Mouse (Mus musculus): Measurements from ENCODE around the gene Cd4. TPM values are rescaled to one million over a fixed set of nuclear protein-coding genes. Genes with fewer than 3 reads are reported as not detected.
A peak's percentile ranks its signal among the peaks of the same experiment; 100 is the strongest.

Gene Cd4
- 0.06 TPM in 1 of 2 replicates, not detected in the other for polyA plus RNA-seq (2014; fragmentation: Nextera tagmentation; extraction: Ambion mirVana)

GRCm38 (mm10) chr6:124887986-124888385, at the start of gene Cd4:
TSS of gene Cd4 (minus strand) at chr6:124888221.
- no peaks in the 10 kb centered on the region for H3K9me3 ChIP-seq (ENCODE audit: control insufficient read depth, low read length)
- DNase-seq (ENCODE audit: low spot score) (no peak), ATAC-seq (ENCODE audit: insufficient number of reproducible peaks, low FRiP score, low TSS enrichment, low read depth) (no peak)
- 87% methylated on average over 9 of the region's 9 CpGs for WGBS
- no peaks in the 10 kb centered on the region for H3K27me3 ChIP-seq (ENCODE audit: control insufficient read depth, insufficient read depth, low read length)
- no peaks in the 10 kb centered on the region for H3K4me1 ChIP-seq (ENCODE audit: control insufficient read depth, insufficient read depth, low read length)
- H3K9ac ChIP-seq (ENCODE audit: low read length): no peak within 1 kb of the TSS
- no peak within 1 kb of the TSS for H3K27ac ChIP-seq (replicated peaks; ENCODE audit: low read depth, low read length)
- no peaks in the 10 kb centered on the region for H3K36me3 ChIP-seq (ENCODE audit: control insufficient read depth, insufficient read depth, low read length)
- no peak within 1 kb of the TSS for H3K4me2 ChIP-seq (ENCODE audit: low read depth, severe bottlenecking)
- no peak within 1 kb of the TSS for H3K4me3 ChIP-seq (ENCODE audit: low read depth, low read length)

- Histone ChIP-seq H3K4me2 (ENCODE audit: low read depth, severe bottlenecking) (no peak overlapping the region), H3K27ac (replicated peaks; ENCODE audit: low read depth, low read length) (no peak overlapping the region), H3K4me3 (ENCODE audit: low read depth, low read length) (no peak overlapping the region), H3K27me3 (ENCODE audit: control insufficient read depth, insufficient read depth, low read length) (no peaks in the 10 kb centered on the region), H3K9ac (ENCODE audit: low read length) (no peak overlapping the region), H3K4me1 (ENCODE audit: control insufficient read depth, insufficient read depth, low read length) (peaks cover 2% of the 10 kb centered on the region), H3K9me3 (ENCODE audit: control insufficient read depth, low read length) (no peaks in the 10 kb centered on the region), H3K36me3 (ENCODE audit: control insufficient read depth, insufficient read depth, low read length) (peaks cover 19% of the 10 kb centered on the region)
- DNase-seq (ENCODE audit: low spot score) (no peak), ATAC-seq (ENCODE audit: insufficient number of reproducible peaks, low FRiP score, low TSS enrichment, low read depth) (no peak)
- WGBS: 88% methylated on average over 2 of the region's 2 CpGs
Observed at GRCm38 (mm10) chr6:124937493-124937892, 49.5 kb upstream of the Cd4 start.

- ATAC-seq (ENCODE audit: insufficient number of reproducible peaks, low FRiP score, low TSS enrichment, low read depth) (no peak), DNase-seq (ENCODE audit: low spot score) (no peak)
- H3K4me3 ChIP-seq (ENCODE audit: low read depth, low read length): no peak overlapping the region
- H3K9ac ChIP-seq (ENCODE audit: low read length): no peak overlapping the region
- H3K36me3 ChIP-seq (ENCODE audit: control insufficient read depth, insufficient read depth, low read length): peaks cover 19% of the 10 kb centered on the region
- no peak overlapping the region for H3K4me2 ChIP-seq (ENCODE audit: low read depth, severe bottlenecking)
- peaks cover 6% of the 10 kb centered on the region for H3K4me1 ChIP-seq (ENCODE audit: control insufficient read depth, insufficient read depth, low read length)
- H3K27me3 ChIP-seq (ENCODE audit: control insufficient read depth, insufficient read depth, low read length): no peaks in the 10 kb centered on the region
- no peak overlapping the region for H3K27ac ChIP-seq (replicated peaks; ENCODE audit: low read depth, low read length)
- H3K9me3 ChIP-seq (ENCODE audit: control insufficient read depth, low read length): no peaks in the 10 kb centered on the region
- WGBS: 87% methylated on average over 1 of the region's 1 CpGs
Observed at GRCm38 (mm10) chr6:124936681-124937080, 48.7 kb upstream of the Cd4 start.

GRCm38 (mm10) chr6:124934670-124935069, 46.6 kb upstream of the Cd4 start:
- ATAC-seq (ENCODE audit: insufficient number of reproducible peaks, low FRiP score, low TSS enrichment, low read depth) (no peak), DNase-seq (ENCODE audit: low spot score) (no peak)
- Histone ChIP-seq H3K4me2 (ENCODE audit: low read depth, severe bottlenecking) (no peak overlapping the region), H3K4me1 (ENCODE audit: control insufficient read depth, insufficient read depth, low read length) (peaks cover 10% of the 10 kb centered on the region), H3K9me3 (ENCODE audit: control insufficient read depth, low read length) (no peaks in the 10 kb centered on the region), H3K27me3 (ENCODE audit: control insufficient read depth, insufficient read depth, low read length) (no peaks in the 10 kb centered on the region), H3K9ac (ENCODE audit: low read length) (no peak overlapping the region), H3K36me3 (ENCODE audit: control insufficient read depth, insufficient read depth, low read length) (peaks cover 19% of the 10 kb centered on the region), H3K27ac (replicated peaks; ENCODE audit: low read depth, low read length) (no peak overlapping the region), H3K4me3 (ENCODE audit: low read depth, low read length) (no peak overlapping the region)
- 96% methylated on average over 7 of the region's 7 CpGs for WGBS

DNA sequence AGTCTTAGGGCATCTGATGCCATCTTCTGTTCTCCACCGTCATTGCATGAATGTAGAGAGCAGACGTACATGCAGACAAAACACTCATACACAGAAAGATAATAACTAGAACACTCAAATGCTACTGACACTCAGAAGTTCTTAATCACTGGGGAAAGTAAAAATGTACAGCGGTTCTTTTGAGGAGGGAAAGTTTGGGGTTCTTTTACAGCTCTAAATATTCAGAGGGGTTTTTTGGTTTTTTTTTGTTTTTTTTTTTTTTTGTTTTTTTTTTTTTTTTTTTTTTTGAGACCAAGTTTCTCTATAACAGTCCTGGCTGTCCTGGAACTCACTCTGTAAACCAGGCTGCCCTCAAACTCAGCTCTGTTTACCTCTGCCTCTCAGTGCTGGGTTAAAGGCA, 45.1 kb upstream of the Cd4 start:
- peaks cover 10% of the 10 kb centered on the region for H3K4me1 ChIP-seq (ENCODE audit: control insufficient read depth, insufficient read depth, low read length)
- no peaks in the 10 kb centered on the region for H3K9me3 ChIP-seq (ENCODE audit: control insufficient read depth, low read length)
- peaks cover 19% of the 10 kb centered on the region for H3K36me3 ChIP-seq (ENCODE audit: control insufficient read depth, insufficient read depth, low read length)
- H3K27ac ChIP-seq (replicated peaks; ENCODE audit: low read depth, low read length): no peak overlapping the region
- no peak overlapping the region for H3K4me3 ChIP-seq (ENCODE audit: low read depth, low read length)
- ATAC-seq (ENCODE audit: insufficient number of reproducible peaks, low FRiP score, low TSS enrichment, low read depth) (no peak), DNase-seq (ENCODE audit: low spot score) (no peak)
- no peaks in the 10 kb centered on the region for H3K27me3 ChIP-seq (ENCODE audit: control insufficient read depth, insufficient read depth, low read length)
- no peak overlapping the region for H3K9ac ChIP-seq (ENCODE audit: low read length)
- WGBS: 88% methylated on average over 3 of the region's 3 CpGs
- H3K4me2 ChIP-seq (ENCODE audit: low read depth, severe bottlenecking): no peak overlapping the region

DNA sequence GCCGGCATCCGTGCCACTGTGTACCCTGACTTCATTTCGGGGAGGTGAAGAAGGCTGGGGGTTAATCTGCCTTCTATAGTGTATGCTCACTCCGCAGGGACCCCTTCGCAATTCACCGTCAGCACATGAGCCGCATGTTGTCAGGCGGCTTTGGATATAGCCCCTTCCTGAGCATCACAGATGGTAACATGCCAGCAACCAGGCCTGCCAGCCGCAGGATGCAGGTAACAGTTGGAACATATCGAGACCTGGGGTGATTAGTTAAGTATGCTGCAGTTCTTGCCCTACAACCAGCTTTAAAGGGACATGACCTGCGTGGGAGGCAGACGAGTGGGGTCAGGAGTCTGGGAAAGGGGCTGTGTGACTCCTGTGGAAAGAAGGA, 44.3 kb upstream of the Cd4 start:
- no peak for DNase-seq (ENCODE audit: low spot score)
- H3K27me3 ChIP-seq (ENCODE audit: control insufficient read depth, insufficient read depth, low read length): no peaks in the 10 kb centered on the region
- peaks cover 19% of the 10 kb centered on the region for H3K36me3 ChIP-seq (ENCODE audit: control insufficient read depth, insufficient read depth, low read length)
- peaks cover 10% of the 10 kb centered on the region for H3K4me1 ChIP-seq (ENCODE audit: control insufficient read depth, insufficient read depth, low read length)
- H3K9ac ChIP-seq (ENCODE audit: low read length): peak overlapping the region; percentile 91
- WGBS: 55% methylated on average over 12 of the region's 12 CpGs
- H3K4me2 ChIP-seq (ENCODE audit: low read depth, severe bottlenecking): peak overlapping the region; percentile 71
- 0 out of 2 replicates have a peak overlapping the region, but pooled peaks have one; percentile 25 for H3K27ac ChIP-seq (replicated peaks; ENCODE audit: low read depth, low read length)
- H3K9me3 ChIP-seq (ENCODE audit: control insufficient read depth, low read length): no peaks in the 10 kb centered on the region
- H3K4me3 ChIP-seq (ENCODE audit: low read depth, low read length): peak overlapping the region; percentile 91
- ATAC-seq (ENCODE audit: insufficient number of reproducible peaks, low FRiP score, low TSS enrichment, low read depth): no peak

DNA sequence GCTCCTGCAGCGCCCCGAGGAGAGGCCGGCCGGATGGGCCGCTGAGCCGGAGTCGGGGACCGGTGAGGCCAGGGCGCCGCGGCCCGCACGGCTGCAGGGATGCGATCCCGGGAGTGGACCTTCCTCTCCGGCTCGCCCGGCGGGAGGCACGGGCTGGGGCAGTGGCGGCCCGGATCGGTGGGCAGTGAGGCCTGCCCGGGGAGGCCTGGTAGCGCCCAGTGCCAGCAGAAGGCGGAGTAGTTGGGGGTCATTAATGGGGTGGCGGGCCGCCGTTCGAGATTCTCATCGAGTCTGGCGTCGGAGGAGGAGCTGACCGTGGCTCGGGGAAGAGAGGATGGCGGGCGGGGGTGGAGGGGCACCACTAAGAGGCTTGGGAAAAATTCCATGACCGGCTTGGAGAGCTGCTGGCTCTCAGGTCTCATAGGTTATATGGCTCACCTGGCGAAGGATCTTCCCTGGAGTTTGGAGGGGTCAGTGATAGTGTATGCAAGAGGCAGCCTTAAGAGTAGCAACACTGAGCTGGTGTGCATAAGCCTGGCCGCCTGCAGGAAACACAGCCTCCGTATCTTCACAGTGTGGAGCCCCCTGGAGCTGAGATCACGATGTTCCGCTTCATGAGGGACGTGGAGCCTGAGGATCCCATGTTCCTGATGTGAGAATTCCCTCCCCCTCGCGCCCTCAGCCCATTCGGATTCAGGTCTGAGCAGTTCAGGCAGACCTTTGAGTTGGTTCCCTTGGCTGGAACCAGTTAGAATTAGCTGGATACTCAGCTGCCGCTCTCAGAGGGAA, 43.7 kb upstream of the Cd4 start:
- Histone ChIP-seq H3K27ac (replicated peaks; ENCODE audit: low read depth, low read length) (peak overlapping the region; percentile 82), H3K4me2 (ENCODE audit: low read depth, severe bottlenecking) (peak overlapping the region; percentile 71), H3K36me3 (ENCODE audit: control insufficient read depth, insufficient read depth, low read length) (peaks cover 19% of the 10 kb centered on the region), H3K9ac (ENCODE audit: low read length) (peak overlapping the region; percentile 91), H3K4me1 (ENCODE audit: control insufficient read depth, insufficient read depth, low read length) (peaks cover 10% of the 10 kb centered on the region), H3K4me3 (ENCODE audit: low read depth, low read length) (peak overlapping the region; percentile 91), H3K9me3 (ENCODE audit: control insufficient read depth, low read length) (no peaks in the 10 kb centered on the region), H3K27me3 (ENCODE audit: control insufficient read depth, insufficient read depth, low read length) (no peaks in the 10 kb centered on the region)
- WGBS: 1% methylated on average over 47 of the region's 48 CpGs
- ATAC-seq (ENCODE audit: insufficient number of reproducible peaks, low FRiP score, low TSS enrichment, low read depth) (peak; percentile 58), DNase-seq (ENCODE audit: low spot score) (peak; percentile 58)

- DNase-seq (ENCODE audit: low spot score) (peak; percentile 100), ATAC-seq (ENCODE audit: insufficient number of reproducible peaks, low FRiP score, low TSS enrichment, low read depth) (peak; percentile 94)
- Histone ChIP-seq H3K4me3 (ENCODE audit: low read depth, low read length) (peak within 1 kb of the TSS; percentile 91), H3K27me3 (ENCODE audit: control insufficient read depth, insufficient read depth, low read length) (no peaks in the 10 kb centered on the region), H3K4me1 (ENCODE audit: control insufficient read depth, insufficient read depth, low read length) (peaks cover 10% of the 10 kb centered on the region), H3K4me2 (ENCODE audit: low read depth, severe bottlenecking) (peak within 1 kb of the TSS; percentile 71), H3K9ac (ENCODE audit: low read length) (peak within 1 kb of the TSS; percentile 91), H3K36me3 (ENCODE audit: control insufficient read depth, insufficient read depth, low read length) (peaks cover 13% of the 10 kb centered on the region), H3K27ac (replicated peaks; ENCODE audit: low read depth, low read length) (peak within 1 kb of the TSS; percentile 82), H3K9me3 (ENCODE audit: control insufficient read depth, low read length) (no peaks in the 10 kb centered on the region)
- WGBS: under 1% methylated on average over 48 of the region's 64 CpGs
Observed at GRCm38 (mm10) chr6:124930754-124931524, 42.9 kb upstream of the Cd4 start, which contains the start of gene Mlf2. TSS of gene Mlf2 (plus strand) at chr6:124931386.

Data from limb, embryonic 11.5 days (tissue).